Mouse (Mus musculus) limb, embryonic 10.5 days (tissue): ENCODE results near the gene Rap1a. TPM values are rescaled to one million over a fixed set of nuclear protein-coding genes. Genes with fewer than 3 reads are reported as not detected.
"Not testable (repeated sequence)": the region's sequence is repeated elsewhere in the genome, so short reads cannot be mapped to it uniquely, and the experiment has no call there.

Experiments used
- DNase-seq: peaks from one replicate; pipeline ENCODE4 v3.0.0-alpha.2; 2017; ENCODE audit warnings: low spot score
- H3K27ac ChIP-seq: fragments of 300-500 bp; sonication (generic); 2 replicates; pipeline ENCODE4 v1.5.1; 2016; ENCODE audit warnings: mild to moderate bottlenecking
- H3K27me3 ChIP-seq: fragments of 300-500 bp; sonication (generic); 2 replicates; pipeline ENCODE4 v1.6.1; 2016; ENCODE audit warnings: low read depth, mild to moderate bottlenecking; ENCODE audit not compliant: poor library complexity, severe bottlenecking
- H3K36me3 ChIP-seq: fragments of 300-500 bp; sonication (generic); 2 replicates; pipeline ENCODE4 v1.6.1; 2016; ENCODE audit warnings: mild to moderate bottlenecking, moderate library complexity
- H3K4me1 ChIP-seq: fragments of 300-500 bp; sonication (generic); 2 replicates; pipeline ENCODE4 v1.6.1; 2016
- H3K4me3 ChIP-seq: fragments of 300-500 bp; sonication (generic); 2 replicates; pipeline ENCODE4 v1.5.1; 2016; ENCODE audit warnings: mild to moderate bottlenecking, moderate library complexity
- H3K9me3 ChIP-seq: fragments of 300-500 bp; sonication (generic); replicated peaks from 2 replicates; pipeline ENCODE4 v1.6.1; 2016; ENCODE audit warnings: mild to moderate bottlenecking
- WGBS: fragments of 180-500 bp; shearing (Covaris S2); methylation state at CpG from one replicate; pipeline ENCODE4 v1.1.7; 2016; 5-methylcytosine and 5-hydroxymethylcytosine counted together
- polyA plus RNA-seq: library from polyadenylated mRNA; unstranded; fragments of >200 nt; fragmentation: Nextera tagmentation; extraction: Ambion mirVana; gene quantifications from 2 replicates; pipeline ENCODE4 v1.2.1, GENCODE M21; 2016

The Rap1a gene
- polyA plus RNA-seq, 1 experiment from 2014 or later = 71.6 TPM

- no peak overlapping the region for H3K27ac ChIP-seq
- H3K4me3 ChIP-seq = no peak overlapping the region
- no peaks in the 10 kb centered on the region for H3K36me3 ChIP-seq
- peaks cover 67% of the 10 kb centered on the region for H3K27me3 ChIP-seq
- H3K9me3 ChIP-seq = no peaks in the 10 kb centered on the region
- WGBS = 64% methylated on average over 5 of the region's 5 CpGs
- peaks cover 28% of the 10 kb centered on the region for H3K4me1 ChIP-seq
- no peak for DNase-seq
Measured at GRCm38 (mm10) chr3:105701399-105701798, 99.7 kb downstream of the Rap1a start.

- not testable (repeated sequence) for H3K27ac ChIP-seq, H3K36me3 ChIP-seq, H3K9me3 ChIP-seq, H3K4me3 ChIP-seq
- Histone ChIP-seq H3K27me3 (peaks cover 67% of the 10 kb centered on the region), H3K4me1 (peaks cover 35% of the 10 kb centered on the region)
- WGBS = 56% methylated on average over 1 of the region's 1 CpGs
- peak; percentile 23 for DNase-seq
Measured at GRCm38 (mm10) chr3:105700786-105701185, 100.3 kb downstream of the Rap1a start.

- Histone ChIP-seq H3K36me3 (no peaks in the 10 kb centered on the region), H3K27ac (no peak overlapping the region), H3K9me3 (no peaks in the 10 kb centered on the region), H3K4me3 (no peak overlapping the region), H3K4me1 (peaks cover 25% of the 10 kb centered on the region), H3K27me3 (peaks cover 72% of the 10 kb centered on the region)
- WGBS = 41% methylated on average over 3 of the region's 3 CpGs
- DNase-seq = peak; percentile 17
Measured at GRCm38 (mm10) chr3:105699241-105699933, 101.7 kb downstream of the Rap1a start.

GRCm38 (mm10) chr3:105698311-105698710 lies 102.8 kb downstream of the Rap1a start:
- H3K27ac ChIP-seq = no peak overlapping the region
- no peaks in the 10 kb centered on the region for H3K9me3 ChIP-seq
- peaks cover 73% of the 10 kb centered on the region for H3K27me3 ChIP-seq
- 89% methylated on average over 1 of the region's 1 CpGs for WGBS
- H3K4me1 ChIP-seq = peaks cover 16% of the 10 kb centered on the region
- H3K36me3 ChIP-seq = no peaks in the 10 kb centered on the region
- no peak for DNase-seq
- no peak overlapping the region for H3K4me3 ChIP-seq

GRCm38 (mm10) chr3:105697148-105697441 lies 104.0 kb downstream of the Rap1a start:
- Histone ChIP-seq H3K4me3 (no peak overlapping the region), H3K4me1 (peaks cover 16% of the 10 kb centered on the region), H3K27me3 (peaks cover 66% of the 10 kb centered on the region), H3K9me3 (no peaks in the 10 kb centered on the region), H3K36me3 (no peaks in the 10 kb centered on the region), H3K27ac (no peak overlapping the region)
- WGBS = 80% methylated on average over 5 of the region's 5 CpGs
- DNase-seq = no peak

GRCm38 (mm10) chr3:105696387-105697147 lies 104.6 kb downstream of the Rap1a start:
- H3K27me3 ChIP-seq = peaks cover 63% of the 10 kb centered on the region
- no peak overlapping the region for H3K4me3 ChIP-seq
- H3K9me3 ChIP-seq = no peaks in the 10 kb centered on the region
- H3K4me1 ChIP-seq = peaks cover 12% of the 10 kb centered on the region
- no peak overlapping the region for H3K27ac ChIP-seq
- 71% methylated on average over 17 of the region's 17 CpGs for WGBS
- H3K36me3 ChIP-seq = no peaks in the 10 kb centered on the region
- peak; percentile 27 for DNase-seq

GRCm38 (mm10) chr3:105695476-105696386 lies 105.4 kb downstream of the Rap1a start:
- Histone ChIP-seq H3K27ac (no peak overlapping the region), H3K27me3 (peaks cover 59% of the 10 kb centered on the region), H3K9me3 (no peaks in the 10 kb centered on the region), H3K4me3 (no peak overlapping the region), H3K4me1 (peaks cover 9% of the 10 kb centered on the region), H3K36me3 (no peaks in the 10 kb centered on the region)
- 37% methylated on average over 20 of the region's 20 CpGs for WGBS
- DNase-seq = peak; percentile 31

GRCm38 (mm10) chr3:105693327-105694080 lies 107.6 kb downstream of the Rap1a start:
- no peaks in the 10 kb centered on the region for H3K9me3 ChIP-seq
- H3K4me1 ChIP-seq = peaks cover 9% of the 10 kb centered on the region
- no peak overlapping the region for H3K27ac ChIP-seq
- WGBS = 75% methylated on average over 14 of the region's 14 CpGs
- H3K27me3 ChIP-seq = peaks cover 54% of the 10 kb centered on the region
- H3K36me3 ChIP-seq = no peaks in the 10 kb centered on the region
- DNase-seq = peak; percentile 26
- H3K4me3 ChIP-seq = no peak overlapping the region

- peak; percentile 13 for DNase-seq
- Histone ChIP-seq H3K9me3 (no peaks in the 10 kb centered on the region), H3K27me3 (peaks cover 5% of the 10 kb centered on the region; the same call in 1 of the 2 replicates), H3K4me3 (no peak overlapping the region), H3K27ac (no peak overlapping the region), H3K4me1 (peaks cover 17% of the 10 kb centered on the region), H3K36me3 (peaks cover 15% of the 10 kb centered on the region)
- 88% methylated on average over 2 of the region's 2 CpGs for WGBS
Measured at GRCm38 (mm10) chr3:105688536-105688935, 112.6 kb downstream of the Rap1a start.

GRCm38 (mm10) chr3:105687324-105688060 lies 113.6 kb downstream of the Rap1a start, which contains the start of gene Ddx20:
Ddx20 (minus strand) TSS chr3:105687574.
- WGBS = under 1% methylated on average over 72 of the region's 72 CpGs
- Histone ChIP-seq H3K4me3 (peak within 1 kb of the TSS; percentile 95), H3K36me3 (peaks cover 26% of the 10 kb centered on the region), H3K27ac (peak within 1 kb of the TSS; percentile 93), H3K27me3 (no peaks in the 10 kb centered on the region), H3K9me3 (no peaks in the 10 kb centered on the region), H3K4me1 (peaks cover 17% of the 10 kb centered on the region)
- DNase-seq = peak; percentile 97

GRCm38 (mm10) chr3:105686394-105687323 lies 114.5 kb downstream of the Rap1a start:
- no peak for DNase-seq
- WGBS = 9% methylated on average over 60 of the region's 60 CpGs
- H3K27ac ChIP-seq = peak overlapping the region; percentile 93
- peaks cover 17% of the 10 kb centered on the region for H3K4me1 ChIP-seq
- no peaks in the 10 kb centered on the region for H3K9me3 ChIP-seq
- H3K36me3 ChIP-seq = peaks cover 32% of the 10 kb centered on the region
- no peaks in the 10 kb centered on the region for H3K27me3 ChIP-seq
- H3K4me3 ChIP-seq = peak overlapping the region; percentile 95
